Mouse (Mus musculus) kidney, adult 2 months (tissue): ENCODE results near the gene Ybx3.

ENCODE experiments used
- CTCF ChIP-seq: fragments of 200-500 bp; conservative IDR thresholded peaks from 2 replicates; pipeline ENCODE4 v1.5.1; 2011; ENCODE audit warnings: low read depth, mild to moderate bottlenecking, control low read depth, low read length, moderate library complexity, mixed read lengths; ENCODE audit not compliant: insufficient read depth, insufficient read length
- POLR2A ChIP-seq: fragments of 200-500 bp; IDR thresholded peaks from one replicate; pipeline ENCODE4 v1.6.1; 2011; ENCODE audit warnings: low read depth, low read length, control low read depth

- TF ChIP-seq POLR2A (no peak), CTCF (no peak)
Observed at GRCm38 (mm10) chr6:131316155-131317101, 71.8 kb downstream of the Ybx3 start.
